Mouse (Mus musculus) activated CD4-positive, CD25-positive, alpha-beta regulatory T cell, adult 4 months (primary cell): ENCODE measurements around the gene Dbh. TPM values are rescaled to one million over a fixed set of nuclear protein-coding genes. Genes with fewer than 3 reads are reported as not detected.

Experiments used
- ATAC-seq: one replicate; pipeline ENCODE4 v1.8.0; 2017
- polyA plus RNA-seq, 2 experiments: library from polyadenylated mRNA; unstranded; fragments of 100-300 nt; shearing (Covaris generic); gene quantifications; one replicate each; pipeline ENCODE4 v1.2.1; 2017

Dbh gene
- polyA plus RNA-seq, 2 experiments from 2014 or later, result not detected

DNA sequence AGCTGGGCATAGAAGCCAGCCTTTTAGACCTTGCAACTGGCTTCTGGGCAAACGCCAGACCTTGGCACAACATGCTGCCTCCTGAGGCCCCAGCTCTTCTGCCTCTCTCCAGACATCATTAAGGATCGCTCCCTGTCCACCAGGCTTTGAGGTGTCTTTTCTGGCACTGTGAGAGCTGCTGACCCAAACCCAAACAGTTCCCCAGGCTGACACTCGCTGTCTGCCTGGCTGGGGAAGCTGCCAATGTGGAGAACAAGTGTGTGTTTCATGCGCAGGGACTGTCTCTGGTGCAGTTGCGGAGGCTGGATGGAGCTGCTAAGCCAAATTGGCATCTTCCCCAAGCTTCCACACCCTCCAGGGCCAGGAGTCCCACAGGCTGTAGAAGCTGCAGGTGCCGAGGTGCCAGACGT, 58.0 kb downstream of the Dbh start:
- ATAC-seq, result no peak

DNA sequence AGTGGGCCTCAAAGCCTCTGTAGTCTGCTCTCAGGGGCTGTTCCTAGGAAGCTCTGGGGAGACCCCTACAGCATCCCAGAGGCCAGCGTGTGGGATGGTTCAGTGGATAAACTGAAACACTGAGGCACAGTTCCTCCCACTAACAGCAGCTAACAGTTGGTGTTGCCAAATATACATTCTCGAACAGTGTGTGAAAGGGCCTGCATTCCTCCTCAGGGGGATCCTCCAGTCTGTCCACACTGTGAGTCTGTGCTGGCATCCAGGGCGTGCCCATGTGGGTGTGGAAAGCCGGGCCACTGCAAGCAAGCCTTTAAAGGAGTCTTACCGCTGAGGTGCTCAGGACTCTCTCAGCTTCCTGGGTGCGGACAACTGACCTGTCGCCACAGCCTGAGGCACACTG, 61.5 kb downstream of the Dbh start:
- no peak for ATAC-seq

DNA sequence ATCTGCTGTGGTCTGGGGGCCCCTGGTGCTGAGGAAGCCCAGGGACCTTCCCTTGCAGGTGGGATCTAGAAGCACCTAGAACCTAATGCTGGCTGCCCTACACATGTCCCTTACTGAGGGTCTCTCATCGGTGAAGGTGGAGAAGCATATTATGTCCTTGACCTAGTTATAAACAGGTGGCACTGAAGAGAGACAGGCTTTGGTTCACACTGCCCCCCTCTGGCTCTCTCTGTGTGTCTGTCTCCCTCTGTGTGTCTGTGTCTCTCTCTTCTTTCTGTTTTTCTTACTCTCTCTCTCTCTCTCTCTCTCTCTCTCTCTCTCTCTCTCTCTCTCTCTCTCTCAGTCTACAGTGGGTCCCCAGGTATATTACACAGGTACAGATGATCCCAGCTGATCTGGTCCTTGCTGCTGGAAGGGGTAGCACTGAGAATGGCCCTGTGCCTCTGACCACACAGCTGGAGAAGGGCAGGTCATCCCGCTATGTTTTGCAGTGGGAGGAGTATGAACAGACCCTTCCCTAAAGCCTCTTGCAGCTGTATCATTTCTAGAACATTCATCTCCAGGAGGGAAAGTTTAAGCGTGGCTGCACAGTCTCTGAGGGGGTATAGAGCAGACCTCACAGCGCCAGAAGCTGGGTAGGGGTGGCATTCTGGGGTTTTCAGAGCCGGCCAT, 63.9 kb downstream of the Dbh start:
- ATAC-seq, result no peak

DNA sequence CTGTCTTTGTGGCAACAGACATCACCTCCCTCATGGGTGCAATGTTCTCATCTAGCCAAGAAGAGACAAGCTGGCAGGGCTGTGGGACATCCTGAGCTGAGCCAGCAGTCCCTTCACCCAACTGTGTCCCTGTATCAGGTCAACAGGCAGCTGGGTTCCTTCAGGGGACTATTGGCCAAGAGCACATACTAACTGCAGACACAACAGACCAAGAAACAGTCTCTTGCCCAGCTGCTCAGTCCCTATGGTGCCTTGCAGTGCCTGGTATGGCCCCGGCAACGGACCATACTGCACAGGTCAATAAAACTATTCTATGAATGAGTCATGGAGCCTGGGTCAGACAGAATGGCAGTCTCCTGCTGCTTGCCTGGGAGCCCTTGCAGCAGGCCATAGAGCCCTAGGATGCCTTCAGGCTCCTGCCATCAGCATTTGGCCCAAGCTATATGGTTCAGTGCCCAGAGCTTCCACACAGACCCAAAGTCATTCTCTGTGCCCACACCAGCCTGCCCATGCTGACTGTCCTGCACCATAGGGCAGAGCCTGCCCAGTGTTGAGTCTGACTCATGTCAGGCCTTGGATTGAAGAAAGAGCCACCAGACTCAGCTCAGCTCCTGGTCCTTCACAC, 64.6 kb downstream of the Dbh start:
- ATAC-seq, result no peak

DNA sequence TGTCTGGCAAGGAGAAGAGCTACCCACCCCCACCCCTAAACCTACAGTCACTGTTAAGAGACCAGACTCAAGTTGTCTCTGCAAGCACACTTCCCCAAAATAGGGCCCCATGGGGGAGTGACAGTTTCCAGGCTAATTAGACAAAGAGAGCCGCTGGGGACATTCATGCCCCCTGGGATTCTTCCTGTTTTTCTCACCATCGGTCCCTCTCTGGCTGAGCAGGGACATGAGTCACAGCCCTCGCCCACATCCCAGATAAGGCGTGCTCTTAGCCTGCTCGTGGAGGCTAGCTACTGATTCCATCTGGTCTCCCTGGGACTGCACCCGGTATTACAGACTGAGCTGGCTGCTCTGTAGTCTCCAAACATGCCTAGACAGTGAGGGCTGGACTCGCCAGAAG, 67.3 kb downstream of the Dbh start:
- ATAC-seq, result no peak

Other genes starting within 250 kb of the Dbh start
- gene Surf2, start 248.9 kb upstream of the Dbh start, polyA plus RNA-seq, result 10 to 100 TPM; 41.8 to 46.6 TPM
- gene Surf1, start 248.7 kb upstream of the Dbh start, polyA plus RNA-seq, result 100 to 1,000 TPM; 115 to 121 TPM
- gene Surf4, start 231.3 kb upstream of the Dbh start, polyA plus RNA-seq, result 10 to 100 TPM; 75.1 to 87.6 TPM
- gene Stkld1, start 231.2 kb upstream of the Dbh start, polyA plus RNA-seq, result under 1 TPM; 0.28 to 0.50 TPM
- gene Rexo4, start 200.8 kb upstream of the Dbh start, polyA plus RNA-seq, result 10 to 100 TPM; 45.0 to 50.3 TPM
- gene Adamts13, start 191.8 kb upstream of the Dbh start, polyA plus RNA-seq, result not detected
- gene Cacfd1, start 155.3 kb upstream of the Dbh start, polyA plus RNA-seq, result 10 to 100 TPM; 16.9 to 19.1 TPM
- 1 to 10 TPM; 2.1 to 3.2 TPM for gene Slc2a6, start 137.2 kb upstream of the Dbh start, polyA plus RNA-seq
- gene Mymk, start 93.1 kb upstream of the Dbh start, polyA plus RNA-seq, result not detected
- gene Adamtsl2, start 85.9 kb upstream of the Dbh start, polyA plus RNA-seq, result not detected
- not detected for gene Fam163b, start 22.7 kb upstream of the Dbh start, polyA plus RNA-seq
- gene Sardh, start 83.1 kb downstream of the Dbh start, polyA plus RNA-seq, result 1 to 10 TPM; 3.0 to 4.7 TPM